Mouse (Mus musculus): Measurements from ENCODE around the gene Zbed4.

DNA sequence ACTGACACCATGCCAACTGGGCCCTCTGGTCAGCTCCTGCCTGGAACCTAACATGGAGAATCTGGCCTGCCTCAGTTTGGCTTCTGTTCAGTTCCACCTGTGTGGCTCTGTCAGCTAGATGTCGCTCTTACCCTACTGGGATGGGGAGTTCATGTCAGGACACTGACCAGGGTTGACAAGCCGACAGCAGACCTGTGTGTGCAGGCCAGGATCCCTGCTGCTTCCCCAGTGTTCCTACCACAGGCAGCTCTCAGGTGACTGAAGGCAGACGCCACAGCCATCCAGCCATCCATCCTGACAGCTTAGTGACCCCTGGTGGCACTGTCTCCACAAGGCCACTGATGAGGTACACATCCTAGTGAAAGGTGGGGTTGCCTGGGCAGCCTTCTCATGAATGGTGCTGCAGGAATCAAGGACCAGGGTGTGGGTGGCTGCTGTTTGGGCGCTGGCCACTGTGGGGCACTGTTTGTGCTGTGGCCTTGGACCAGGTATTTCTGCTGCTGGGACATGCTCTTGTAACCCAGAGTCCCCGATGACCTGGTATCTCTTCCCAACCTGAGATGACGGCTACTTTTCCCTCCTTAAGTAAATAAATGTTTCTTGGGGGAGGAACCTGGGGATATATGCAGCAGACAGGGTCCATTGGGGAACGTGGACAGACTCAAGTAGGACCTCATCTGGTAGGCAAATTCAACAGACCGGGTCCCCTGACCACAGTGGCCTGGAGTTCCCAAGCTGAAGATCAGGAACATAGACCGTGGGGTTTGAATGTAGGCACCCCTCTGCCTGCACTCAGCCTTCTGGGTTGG lies 76.7 kb downstream of the Zbed4 start:
- TF ChIP-seq CTCF (IDR thresholded peaks at IDR 0.05; ENCODE audit: borderline replicate concordance, control insufficient read depth, extremely low read depth, insufficient read depth, low read length, poor library complexity) (no peak), POLR2A (IDR thresholded peaks at IDR 0.05; ENCODE audit: control insufficient read depth, extremely low read depth, insufficient read depth, low read length, poor library complexity) (no peak)
